Mouse (Mus musculus): ENCODE data around the gene Serhl. TPM values are rescaled to one million over a fixed set of nuclear protein-coding genes. Genes with fewer than 3 reads are reported as not detected.
"Not testable (repeated sequence)": the region's sequence is repeated elsewhere in the genome, so short reads cannot be mapped to it uniquely, and the experiment has no call there.

The Serhl gene
- total and polyA plus RNA-seq, 3 experiments = 40.0 to 83.2 (median 48.8) TPM

- no peak for DNase-seq
Observed at GRCm38 (mm10) chr15:83126582-83126981, 37.3 kb downstream of the Serhl start.

DNA sequence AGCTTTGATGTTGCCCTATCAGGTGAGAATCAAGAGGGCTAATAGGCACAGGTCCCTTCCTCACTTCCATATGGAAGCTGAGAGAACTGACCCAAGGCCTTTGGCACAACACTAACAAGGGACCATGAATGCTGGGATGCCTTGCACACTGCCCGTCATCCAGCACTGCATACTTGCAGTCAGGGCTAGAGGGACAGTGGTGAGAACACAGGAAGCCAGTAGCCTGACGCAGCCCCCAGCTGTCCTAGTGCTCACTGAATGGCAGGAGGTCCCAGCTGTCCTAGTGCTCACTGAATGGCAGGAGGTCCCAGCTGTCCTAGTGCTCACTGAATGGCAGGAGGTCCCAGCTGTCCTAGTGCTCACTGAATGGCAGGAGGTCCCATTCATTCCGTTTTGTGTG is 37.7 kb downstream of the Serhl start:
- not testable (repeated sequence) for DNase-seq

- DNase-seq = no peak
Observed at GRCm38 (mm10) chr15:83129530-83130231, 40.4 kb downstream of the Serhl start.

- peak; percentile 52 for DNase-seq
Observed at GRCm38 (mm10) chr15:83134671-83135070, 45.4 kb downstream of the Serhl start.

DNA sequence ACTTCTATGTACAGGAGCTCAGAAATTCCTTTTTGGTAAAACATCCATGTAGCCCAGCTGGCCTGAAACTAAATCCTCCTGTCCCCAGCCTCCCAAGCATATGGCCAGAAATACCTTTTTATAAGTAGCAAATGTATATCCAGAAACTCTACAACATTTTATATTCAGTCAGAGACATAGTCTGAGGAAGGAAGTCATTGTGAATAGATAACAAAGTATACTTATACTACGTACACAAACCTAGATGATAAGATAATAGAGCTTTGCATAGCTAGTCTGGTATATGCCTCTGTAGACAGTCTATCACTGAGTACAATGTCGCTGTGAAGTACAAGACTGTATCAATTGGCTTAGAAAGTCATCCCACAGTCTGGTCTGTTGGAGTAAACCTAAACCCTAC is 46.3 kb downstream of the Serhl start:
- no peak for DNase-seq

GRCm38 (mm10) chr15:83142861-83143260 is 53.6 kb downstream of the Serhl start:
- no peak for DNase-seq

- DNase-seq = no peak
Observed at GRCm38 (mm10) chr15:83145541-83145940, 56.2 kb downstream of the Serhl start.

GRCm38 (mm10) chr15:83148395-83148794 is 59.1 kb downstream of the Serhl start:
- DNase-seq = peak; percentile 43

GRCm38 (mm10) chr15:83148801-83149195 is 59.5 kb downstream of the Serhl start:
- DNase-seq = no peak

DNA sequence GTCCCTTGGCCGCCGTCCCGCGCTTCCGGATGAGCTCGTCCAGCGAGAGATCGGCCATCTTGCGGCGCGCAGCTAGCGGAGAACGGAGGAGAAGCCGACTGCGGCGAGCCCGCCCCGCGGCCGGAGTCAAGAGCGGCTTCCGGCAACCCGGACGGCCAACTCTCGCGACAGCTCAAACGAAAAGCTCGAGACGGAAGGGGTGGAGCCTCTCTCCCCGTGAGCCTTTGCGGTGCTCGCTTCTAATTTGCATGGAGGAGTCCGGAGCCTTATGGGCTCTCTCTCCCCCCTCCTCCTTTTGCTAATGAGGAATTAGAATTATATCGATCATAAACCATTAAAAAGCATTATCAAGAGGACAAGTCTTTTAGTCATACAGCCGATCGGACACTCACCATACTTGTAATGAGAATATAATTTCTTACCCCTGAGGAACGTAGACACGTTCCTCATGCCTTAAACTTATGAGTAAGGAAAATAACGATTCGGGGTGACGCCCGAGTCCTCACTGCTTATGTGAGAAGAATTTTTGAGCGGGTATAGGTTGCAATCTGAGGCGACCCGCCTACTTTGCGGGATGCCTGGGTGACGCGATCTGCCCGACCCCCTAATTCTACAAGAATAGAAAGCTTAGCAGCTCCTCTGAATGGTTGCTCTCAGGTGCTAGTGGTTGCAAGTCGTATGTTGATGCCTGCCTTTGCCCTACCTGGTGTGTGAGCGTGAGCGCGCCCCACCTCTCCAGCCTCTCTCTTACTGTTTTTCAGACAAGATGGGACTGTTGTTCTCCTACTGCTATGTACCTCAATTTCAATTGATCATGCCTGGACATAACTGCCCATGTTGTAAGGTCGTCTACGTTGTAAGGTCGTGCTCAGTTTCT is 60.1 kb downstream of the Serhl start, which contains the start of gene Poldip3:
Poldip3 (minus strand) TSS at position 189 of the 877 bp plus-strand sequence.
- DNase-seq = peak; percentile 97

- DNase-seq = no peak
Observed at GRCm38 (mm10) chr15:83150073-83150442, 60.8 kb downstream of the Serhl start.

DNA sequence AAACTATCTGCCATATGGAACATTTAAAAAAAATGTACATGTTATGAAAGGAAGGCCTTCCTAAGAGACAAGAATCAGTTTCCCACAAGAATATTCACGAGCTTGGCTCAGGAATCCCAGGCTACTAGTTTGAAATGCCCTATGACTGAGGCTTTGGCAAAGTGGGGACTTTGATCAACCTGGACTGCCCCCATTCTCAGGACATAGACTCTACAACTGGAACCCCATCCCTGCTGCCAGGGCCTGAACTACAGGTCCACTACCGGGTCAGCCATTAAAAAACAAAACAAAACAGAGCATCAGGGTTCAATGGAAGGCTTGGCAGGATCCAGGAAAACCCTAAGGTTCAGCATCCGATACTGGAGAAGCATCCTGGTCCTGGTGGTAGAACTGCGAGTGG is 61.4 kb downstream of the Serhl start:
- DNase-seq = no peak

- DNase-seq = no peak
Observed at GRCm38 (mm10) chr15:83154309-83154708, 65.0 kb downstream of the Serhl start.

DNA sequence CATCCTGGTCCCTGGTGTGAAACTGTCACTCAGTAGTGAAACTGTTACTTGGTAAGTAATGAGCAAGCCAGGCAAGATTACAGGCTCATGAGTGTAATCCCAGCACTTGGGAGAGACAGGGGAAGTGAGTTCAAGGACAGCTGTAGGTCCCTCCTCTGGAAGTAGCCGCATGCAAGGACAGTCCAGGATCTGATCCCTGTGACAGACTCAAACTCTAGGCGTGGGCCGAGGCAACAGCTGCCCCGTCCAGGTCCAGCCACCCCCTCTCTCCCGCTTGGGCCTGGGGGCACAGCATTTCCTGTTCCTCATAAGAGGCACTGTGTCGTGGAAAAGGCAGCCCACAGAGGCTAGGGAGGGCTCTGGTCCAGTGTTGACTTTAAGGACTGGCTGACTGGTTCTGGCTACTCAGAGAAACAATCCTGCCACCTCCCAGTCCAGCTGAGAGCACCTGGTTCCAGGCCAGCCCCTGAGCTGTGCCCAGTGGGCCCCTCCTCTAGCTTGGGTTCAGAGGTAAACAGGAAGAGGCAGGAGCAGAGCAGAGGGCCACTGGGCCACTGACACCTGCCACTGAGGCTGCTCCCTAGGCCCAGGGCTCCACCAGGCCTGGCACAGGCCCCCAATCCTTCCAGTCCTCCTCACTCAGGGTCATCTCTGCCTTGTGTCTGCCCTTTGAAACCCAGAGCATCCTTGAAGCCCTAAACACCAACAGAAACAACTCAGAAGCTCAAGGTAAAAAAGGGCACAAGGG is 66.5 kb downstream of the Serhl start:
- peak; percentile 75 for DNase-seq

- DNase-seq = peak; percentile 84
Observed at GRCm38 (mm10) chr15:83156929-83157666, 67.8 kb downstream of the Serhl start.

- no peak for DNase-seq
Observed at GRCm38 (mm10) chr15:83157667-83158064, 68.4 kb downstream of the Serhl start.

DNA sequence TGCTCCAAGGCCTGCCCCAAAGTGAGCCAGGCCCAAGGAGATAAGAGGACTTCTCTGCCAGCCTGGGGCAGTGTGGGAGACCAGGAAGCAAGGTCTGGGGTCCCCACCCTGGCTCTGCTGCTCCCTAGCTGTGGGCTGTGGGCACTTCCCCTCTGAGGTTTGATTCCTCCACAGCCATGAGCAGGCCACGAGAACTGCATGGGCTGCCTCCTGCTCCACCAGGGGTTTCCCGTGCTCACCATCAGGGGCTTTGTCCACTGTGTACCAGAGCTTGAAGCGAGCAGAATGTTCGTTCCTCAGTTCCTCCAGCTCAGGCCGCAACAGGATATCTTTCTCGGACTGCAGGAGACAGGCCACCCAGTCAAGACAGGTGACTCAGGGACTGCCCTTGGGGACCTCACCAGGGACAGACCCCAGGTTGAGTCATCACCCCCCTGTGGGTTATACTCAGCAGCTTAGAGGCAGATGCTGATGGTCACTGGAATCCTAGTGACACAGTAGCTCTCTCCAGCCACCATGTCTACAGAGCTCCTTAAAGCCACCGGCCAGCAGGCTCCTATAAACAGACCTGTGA is 69.4 kb downstream of the Serhl start:
- DNase-seq = peak; percentile 78

DNA sequence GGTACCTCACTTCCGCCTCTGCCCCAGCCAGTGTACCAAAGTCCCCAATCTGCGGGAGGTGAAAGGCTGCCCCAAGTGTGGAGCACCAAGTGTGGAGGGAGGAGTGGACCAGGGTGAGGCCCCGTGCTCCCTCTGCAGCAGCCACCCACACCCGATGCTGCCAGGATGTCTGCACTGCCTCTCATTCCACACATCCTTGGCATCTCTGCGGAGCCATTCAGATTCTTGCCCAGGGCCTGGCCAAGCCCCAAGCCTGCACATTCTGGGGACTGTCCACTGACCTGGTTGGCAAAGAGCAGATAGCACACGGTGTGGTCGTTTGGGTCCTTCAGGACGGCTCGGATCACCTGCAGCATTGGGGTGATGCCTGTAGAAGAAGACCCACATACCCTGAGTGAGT is 70.5 kb downstream of the Serhl start:
- no peak for DNase-seq

GRCm38 (mm10) chr15:83160561-83160960 is 71.3 kb downstream of the Serhl start:
- DNase-seq = no peak

DNA sequence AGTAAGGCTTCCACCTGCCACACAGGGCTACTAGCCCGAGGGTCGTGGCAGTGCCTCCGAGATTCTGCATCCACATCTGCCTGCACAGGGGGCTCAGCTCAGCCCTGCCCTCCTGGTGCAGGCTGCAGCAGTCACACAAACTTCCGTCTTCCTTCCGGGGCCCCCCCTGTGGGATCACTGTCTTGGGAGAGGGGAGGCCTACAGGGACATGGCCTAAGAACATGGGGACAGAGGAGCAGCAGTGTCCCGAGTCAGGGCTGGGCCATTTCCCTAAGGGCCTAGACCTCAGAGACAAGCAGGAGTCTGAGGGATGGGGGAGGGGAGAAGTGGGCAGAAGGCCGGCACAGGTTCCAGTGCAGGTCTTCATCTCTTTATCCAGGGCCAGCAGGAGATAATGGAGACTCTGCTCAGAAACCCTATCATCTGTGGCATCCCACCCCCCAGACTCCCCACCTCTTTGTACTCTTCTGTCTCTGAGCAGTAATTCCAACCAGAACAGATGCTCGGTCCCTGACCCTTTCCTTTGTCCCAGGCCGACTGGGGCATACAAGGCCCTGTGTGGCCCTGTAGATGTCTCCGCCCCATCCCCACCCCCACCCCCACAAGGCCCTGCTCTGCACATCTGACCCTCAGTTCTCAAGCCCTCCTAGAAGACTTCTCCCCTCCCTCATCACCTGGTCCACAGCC is 71.9 kb downstream of the Serhl start:
- DNase-seq = no peak

DNA sequence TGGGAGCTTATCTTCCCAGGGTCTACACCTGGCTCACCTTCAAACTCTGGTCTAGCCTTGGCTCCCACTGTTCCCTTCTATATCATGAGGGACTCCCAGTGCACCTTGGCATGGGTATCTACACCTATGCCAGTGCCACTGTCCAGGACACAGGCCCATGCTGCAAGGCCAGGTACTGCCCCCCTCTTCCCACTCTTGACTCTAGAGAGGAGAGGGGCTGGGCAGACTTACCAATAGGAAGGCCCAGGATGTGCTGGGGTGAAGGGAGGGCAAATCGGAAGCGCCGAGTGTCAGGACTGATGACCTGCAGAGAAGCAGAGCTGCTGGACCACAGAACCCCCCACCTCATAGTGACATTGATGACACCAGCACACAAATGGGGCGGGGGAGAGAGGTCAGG is 72.7 kb downstream of the Serhl start:
- DNase-seq = no peak

All from adrenal gland, adult 2 months (tissue).